Mouse (Mus musculus): ENCODE data around the gene Plscr3.

- TF ChIP-seq CTCF (conservative IDR thresholded peaks at IDR 0.05; ENCODE audit: insufficient read depth, insufficient read length, low read depth, low read length): no peak
- TF ChIP-seq POLR2A (IDR thresholded peaks at IDR 0.05; ENCODE audit: low read depth, low read length): no peak
Measured at GRCm38 (mm10) chr11:69848021-69848420, 1.8 kb downstream of the Plscr3 start.
